In the genomic region with DNA sequence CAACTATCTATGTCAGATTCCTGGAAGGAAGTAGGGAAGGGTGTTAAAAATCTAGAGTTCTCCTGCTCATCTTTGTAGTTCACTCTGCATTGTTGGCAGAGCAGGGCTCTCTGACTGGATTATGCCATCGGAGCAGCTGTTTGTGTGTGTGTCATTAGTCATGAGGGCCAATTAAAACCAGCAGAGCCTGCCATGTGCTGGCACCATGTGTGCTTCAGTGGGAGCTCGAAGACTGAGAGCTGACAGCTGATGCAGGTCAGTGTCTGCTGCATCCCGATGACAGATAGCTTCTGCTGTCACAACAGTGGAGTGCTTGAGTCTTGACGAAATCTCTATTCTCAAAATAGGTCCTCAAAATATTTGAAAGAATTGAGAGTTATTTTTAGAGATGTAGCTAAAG, we compare ENCODE assay signal across 13 mouse cellular contexts.
DNase-seq lines count a peak whose midpoint lies in the region; ATAC-seq and TF ChIP-seq lines count a peak whose summit lies in the region.
"Had no signal": no experiment of that assay in that cellular context is flagged by ENCODE, and none has a peak within 500 bp of the region (broad histone marks: within the 10 kb centered on the region; RNA-seq: fewer than 3 reads in every experiment).

No protein-coding gene starts in this region.

- WGBS in hindbrain, embryonic 13.5 days, result 32% methylated on average over 4 of the region's 4 CpGs
- 69% methylated on average over 4 of the region's 4 CpGs for WGBS in limb, embryonic 14.5 days
- 84% methylated on average over 4 of the region's 4 CpGs for WGBS in intestine, embryonic 15.5 days

- H3K36me3 ChIP-seq in hindbrain, embryonic 13.5 days, result 0 out of 2 replicates have a peak, but pooled peaks cover 4% of the 10 kb centered on the region
- H3K36me3 ChIP-seq in limb, embryonic 14.5 days (ENCODE audit: control insufficient read depth, insufficient read depth, low read length), result no peaks in the 10 kb centered on the region
- H3K36me3 ChIP-seq in intestine, embryonic 15.5 days, result no peaks in the 10 kb centered on the region
- H3K36me3 ChIP-seq: stomach, embryonic 15.5 days had no signal

- no peak overlapping the region for H3K4me2 ChIP-seq in hindbrain, embryonic 13.5 days
- no peak overlapping the region for H3K4me2 ChIP-seq in limb, embryonic 14.5 days (replicated peaks; ENCODE audit: low read depth, low read length, severe bottlenecking)
- H3K4me2 ChIP-seq in intestine, embryonic 15.5 days (replicated peaks), result no peak overlapping the region
- H3K4me2 ChIP-seq: stomach, embryonic 15.5 days had no signal

- peak; percentile 49 to 50 for DNase-seq in cerebellum, postnatal 14 days
- DNase-seq in cerebellum, adult 9-11 months, result no peak
- DNase-seq in brain, adult 2 months (ENCODE audit: low read depth, low spot score), result peak; percentile 54
- DNase-seq in limb, embryonic 14.5 days (ENCODE audit: low spot score), result no peak
- no peak for DNase-seq in urinary bladder, postnatal 25 days (ENCODE audit: low spot score)
- no peak for DNase-seq in cerebellum, adult 8-10 months
- DNase-seq: kidney, postnatal 4 days; liver; right cerebral cortex, postnatal 14 days had no signal

- H3K4me1 ChIP-seq in hindbrain, embryonic 13.5 days (replicated peaks), result peaks cover 38% of the 10 kb centered on the region
- peaks cover 17% of the 10 kb centered on the region for H3K4me1 ChIP-seq in limb, embryonic 14.5 days (ENCODE audit: control insufficient read depth, insufficient read depth, low read length)
- 0 out of 2 replicates have a peak, but pooled peaks cover 5% of the 10 kb centered on the region for H3K4me1 ChIP-seq in intestine, embryonic 15.5 days (replicated peaks)

- H3K9me3 ChIP-seq in hindbrain, embryonic 13.5 days, result no peaks in the 10 kb centered on the region
- no peaks in the 10 kb centered on the region for H3K9me3 ChIP-seq in limb, embryonic 14.5 days (ENCODE audit: control insufficient read depth, low read length)
- no peaks in the 10 kb centered on the region for H3K9me3 ChIP-seq in intestine, embryonic 15.5 days
- H3K9me3 ChIP-seq: stomach, embryonic 15.5 days had no signal

- peak; percentile 52 for ATAC-seq in hindbrain, embryonic 13.5 days (ENCODE audit: low FRiP score)
- ATAC-seq in limb, embryonic 14.5 days (ENCODE audit: low FRiP score, low read depth), result 0 out of 2 replicates have a peak, but pooled peaks have one; percentile 56
- ATAC-seq in intestine, embryonic 15.5 days, result no peak
- ATAC-seq: lung, postnatal 0 days had no signal

- H3K9ac ChIP-seq in hindbrain, embryonic 13.5 days, result no peak overlapping the region
- no peak overlapping the region for H3K9ac ChIP-seq in limb, embryonic 14.5 days (ENCODE audit: low read depth, low read length, severe bottlenecking)
- no peak overlapping the region for H3K9ac ChIP-seq in intestine, embryonic 15.5 days
- H3K9ac ChIP-seq: stomach, embryonic 15.5 days had no signal

- TF ChIP-seq POLR2A in limb, embryonic 14.5 days (IDR thresholded peaks at IDR 0.05; ENCODE audit: borderline replicate concordance, extremely low read depth, insufficient read depth, insufficient read length), result no peak

- H3K27ac ChIP-seq in hindbrain, embryonic 13.5 days, result peak overlapping the region; percentile 84
- no peak overlapping the region for H3K27ac ChIP-seq in limb, embryonic 14.5 days (replicated peaks; ENCODE audit: low read depth, low read length)
- no peak overlapping the region for H3K27ac ChIP-seq in intestine, embryonic 15.5 days
- H3K27ac ChIP-seq: stomach, embryonic 15.5 days had no signal

- H3K4me3 ChIP-seq in hindbrain, embryonic 13.5 days, result no peak overlapping the region
- H3K4me3 ChIP-seq in limb, embryonic 14.5 days (replicated peaks; ENCODE audit: low read length), result no peak overlapping the region
- no peak overlapping the region for H3K4me3 ChIP-seq in intestine, embryonic 15.5 days (replicated peaks)
- H3K4me3 ChIP-seq: stomach, embryonic 15.5 days had no signal

- no peaks in the 10 kb centered on the region for H3K27me3 ChIP-seq in hindbrain, embryonic 13.5 days
- H3K27me3 ChIP-seq in limb, embryonic 14.5 days (ENCODE audit: control insufficient read depth, insufficient read depth, low read length), result no peaks in the 10 kb centered on the region
- no peaks in the 10 kb centered on the region for H3K27me3 ChIP-seq in intestine, embryonic 15.5 days (replicated peaks)
- H3K27me3 ChIP-seq: stomach, embryonic 15.5 days had no signal

Comparison
In these comparisons a context has a peak if more than half of its experiments do, and no peak if none do; other contexts are left out.
1. DNase-seq: peak in cerebellum, postnatal 14 days (2 of 2) and brain, adult 2 months (single experiment); none in cerebellum, adult 9-11 months (single experiment), limb, embryonic 14.5 days (single experiment), urinary bladder, postnatal 25 days (single experiment) and cerebellum, adult 8-10 months (single experiment).